Mouse (Mus musculus) limb, embryonic 12.5 days (tissue): ENCODE results near the gene Prrt1. TPM values are rescaled to one million over a fixed set of nuclear protein-coding genes. Genes with fewer than 3 reads are reported as not detected.

Experiments used
- ATAC-seq: fragments of 200-750 bp; cut with Nextera tagmentation; 2 replicates; pipeline ENCODE4 v1.8.0; 2017; ENCODE audit warnings: low read depth, moderate TSS enrichment; ENCODE audit not compliant: insufficient number of reproducible peaks, insufficient read depth, low FRiP score, low TSS enrichment
- H3K27ac ChIP-seq: fragments of 300-500 bp; sonication (generic); 2 replicates; pipeline ENCODE4 v1.5.1; 2016; ENCODE audit warnings: mild to moderate bottlenecking, moderate library complexity
- H3K27me3 ChIP-seq: fragments of 300-500 bp; sonication (generic); 2 replicates; pipeline ENCODE4 v1.6.1; 2016; ENCODE audit warnings: mild to moderate bottlenecking, moderate library complexity
- H3K36me3 ChIP-seq: fragments of 300-500 bp; sonication (generic); 2 replicates; pipeline ENCODE4 v1.6.1; 2016; ENCODE audit warnings: mild to moderate bottlenecking, moderate library complexity
- H3K4me1 ChIP-seq: fragments of 300-500 bp; sonication (generic); replicated peaks from 2 replicates; pipeline ENCODE4 v1.6.1; 2016
- H3K4me2 ChIP-seq: fragments of 300-500 bp; sonication (generic); 2 replicates; pipeline ENCODE4 v1.6.1; 2016; ENCODE audit warnings: mild to moderate bottlenecking, moderate library complexity
- H3K4me3 ChIP-seq: fragments of 300-500 bp; sonication (generic); replicated peaks from 2 replicates; pipeline ENCODE4 v1.5.1; 2016; ENCODE audit warnings: mild to moderate bottlenecking
- H3K9ac ChIP-seq: fragments of 300-500 bp; sonication (generic); replicated peaks from 2 replicates; pipeline ENCODE4 v1.6.1; 2016; ENCODE audit warnings: mild to moderate bottlenecking, moderate library complexity
- H3K9me3 ChIP-seq: fragments of 300-500 bp; sonication (generic); 2 replicates; pipeline ENCODE4 v1.6.1; 2016; ENCODE audit warnings: mild to moderate bottlenecking, moderate library complexity
- WGBS: fragments of 180-500 bp; shearing (Covaris S2); methylation state at CpG from one replicate; pipeline ENCODE4 v1.1.7; 2016; 5-methylcytosine and 5-hydroxymethylcytosine counted together
- polyA plus RNA-seq: library from polyadenylated mRNA; unstranded; fragments of >200 nt; fragmentation: Nextera tagmentation; extraction: Ambion mirVana; gene quantifications from 2 replicates; pipeline ENCODE4 v1.2.1, GENCODE M21; 2016

Prrt1 gene
- polyA plus RNA-seq, 1 experiment from 2014 or later = 0.20 TPM

- H3K36me3 ChIP-seq = peaks cover 8% of the 10 kb centered on the region
- peak within 1 kb of the TSS; percentile 100 for H3K27ac ChIP-seq
- peaks cover 65% of the 10 kb centered on the region for H3K4me1 ChIP-seq
- H3K27me3 ChIP-seq = no peaks in the 10 kb centered on the region
- peak within 1 kb of the TSS; percentile 97 for H3K4me2 ChIP-seq
- WGBS = 11% methylated on average over 7 of the region's 7 CpGs
- no peak for ATAC-seq
- H3K9me3 ChIP-seq = no peaks in the 10 kb centered on the region
- H3K9ac ChIP-seq = peak within 1 kb of the TSS; percentile 18; the same call in 1 of the 2 replicates
- 0 out of 2 replicates have a peak within 1 kb of the TSS, but pooled peaks have one; percentile 73 for H3K4me3 ChIP-seq
These were observed 39.6 kb upstream of the Prrt1 start, which contains the start of gene Gpsm3 for GRCm38 (mm10) chr17:34589681-34590101. TSS of gene Gpsm3 (plus strand) at chr17:34589806.

GRCm38 (mm10) chr17:34590154-34590987 is 39.0 kb upstream of the Prrt1 start:
- 68% methylated on average over 15 of the region's 15 CpGs for WGBS
- peak overlapping the region; percentile 97 for H3K4me2 ChIP-seq
- H3K27me3 ChIP-seq = no peaks in the 10 kb centered on the region
- no peaks in the 10 kb centered on the region for H3K9me3 ChIP-seq
- peaks cover 15% of the 10 kb centered on the region for H3K36me3 ChIP-seq
- ATAC-seq = no peak
- H3K9ac ChIP-seq = peak overlapping the region; percentile 18; the same call in 1 of the 2 replicates
- peak overlapping the region; percentile 100 for H3K27ac ChIP-seq
- H3K4me3 ChIP-seq = no peak overlapping the region
- peaks cover 70% of the 10 kb centered on the region for H3K4me1 ChIP-seq

- ATAC-seq = no peak
These were observed 38.0 kb upstream of the Prrt1 start, which contains the start of gene Pbx2 for GRCm38 (mm10) chr17:34591029-34591993. TSS of gene Pbx2 (plus strand) at chr17:34591266.

GRCm38 (mm10) chr17:34591994-34592375 is 37.3 kb upstream of the Prrt1 start:
- WGBS = 0% methylated on average over 31 of the region's 35 CpGs
- Histone ChIP-seq H3K4me3 (peak overlapping the region; percentile 79), H3K4me2 (peak overlapping the region; percentile 97), H3K36me3 (peaks cover 30% of the 10 kb centered on the region), H3K27ac (peak overlapping the region; percentile 100), H3K9ac (peak overlapping the region; percentile 98), H3K27me3 (no peaks in the 10 kb centered on the region), H3K9me3 (no peaks in the 10 kb centered on the region), H3K4me1 (peaks cover 71% of the 10 kb centered on the region)
- ATAC-seq = peak; percentile 27; the same call in 1 of the 2 replicates

More at GRCm38 (mm10) chr17:34591029-34591993, 38.0 kb upstream of the Prrt1 start, which contains the start of gene Pbx2:
- Histone ChIP-seq H3K4me2 (peak within 1 kb of the TSS; percentile 97), H3K27ac (peak within 1 kb of the TSS; percentile 100), H3K4me1 (peaks cover 72% of the 10 kb centered on the region), H3K27me3 (no peaks in the 10 kb centered on the region), H3K36me3 (peaks cover 24% of the 10 kb centered on the region), H3K9me3 (no peaks in the 10 kb centered on the region), H3K9ac (peak within 1 kb of the TSS; percentile 98), H3K4me3 (peak within 1 kb of the TSS; percentile 79)
- 3% methylated on average over 21 of the region's 21 CpGs for WGBS

GRCm38 (mm10) chr17:34592581-34593549 is 36.5 kb upstream of the Prrt1 start:
- Histone ChIP-seq H3K36me3 (peaks cover 30% of the 10 kb centered on the region), H3K4me3 (peak overlapping the region; percentile 79), H3K9ac (peak overlapping the region; percentile 98), H3K9me3 (no peaks in the 10 kb centered on the region), H3K27me3 (no peaks in the 10 kb centered on the region), H3K4me2 (peak overlapping the region; percentile 97), H3K4me1 (peaks cover 76% of the 10 kb centered on the region), H3K27ac (peak overlapping the region; percentile 100)
- WGBS = under 1% methylated on average over 32 of the region's 32 CpGs
- peak; percentile 7; the same call in 1 of the 2 replicates for ATAC-seq

- no peak for ATAC-seq
- Histone ChIP-seq H3K36me3 (peaks cover 30% of the 10 kb centered on the region), H3K4me1 (peaks cover 70% of the 10 kb centered on the region)
These were observed 35.4 kb upstream of the Prrt1 start for GRCm38 (mm10) chr17:34593752-34594525.

GRCm38 (mm10) chr17:34596098-34596497 is 33.2 kb upstream of the Prrt1 start:
- no peak overlapping the region for H3K27ac ChIP-seq
- no peak overlapping the region; the same call in 1 of the 2 replicates for H3K4me3 ChIP-seq
- H3K4me1 ChIP-seq = peaks cover 48% of the 10 kb centered on the region
- H3K27me3 ChIP-seq = no peaks in the 10 kb centered on the region
- H3K9ac ChIP-seq = no peak overlapping the region
- WGBS = 68% methylated on average over 8 of the region's 8 CpGs
- H3K4me2 ChIP-seq = no peak overlapping the region
- no peak for ATAC-seq
- no peaks in the 10 kb centered on the region for H3K9me3 ChIP-seq
- H3K36me3 ChIP-seq = peaks cover 45% of the 10 kb centered on the region

More at GRCm38 (mm10) chr17:34593752-34594525, 35.4 kb upstream of the Prrt1 start:
- Histone ChIP-seq H3K9me3 (no peaks in the 10 kb centered on the region), H3K27me3 (no peaks in the 10 kb centered on the region), H3K9ac (peak overlapping the region; percentile 98), H3K4me2 (peak overlapping the region; percentile 97), H3K4me3 (peak overlapping the region; percentile 79), H3K27ac (peak overlapping the region; percentile 100)
- 54% methylated on average over 34 of the region's 34 CpGs for WGBS

- Histone ChIP-seq H3K9me3 (no peaks in the 10 kb centered on the region), H3K27me3 (no peaks in the 10 kb centered on the region), H3K4me1 (peaks cover 49% of the 10 kb centered on the region), H3K27ac (peak within 1 kb of the TSS; percentile 35; the same call in 1 of the 2 replicates), H3K9ac (0 out of 2 replicates have a peak within 1 kb of the TSS, but pooled peaks have one; percentile 18), H3K4me3 (no peak within 1 kb of the TSS), H3K4me2 (no peak within 1 kb of the TSS), H3K36me3 (peaks cover 54% of the 10 kb centered on the region)
- WGBS = 19% methylated on average over 6 of the region's 6 CpGs
- no peak for ATAC-seq
These were observed 31.7 kb upstream of the Prrt1 start, which contains the start of gene Ager for GRCm38 (mm10) chr17:34597566-34598095. TSS of gene Ager (plus strand) at chr17:34597862.

- WGBS = 74% methylated on average over 9 of the region's 9 CpGs
- peaks cover 39% of the 10 kb centered on the region for H3K4me1 ChIP-seq
These were observed 29.4 kb upstream of the Prrt1 start for GRCm38 (mm10) chr17:34599891-34600290.

More at GRCm38 (mm10) chr17:34599891-34600290, 29.4 kb upstream of the Prrt1 start:
- Histone ChIP-seq H3K27me3 (no peaks in the 10 kb centered on the region), H3K4me2 (no peak overlapping the region), H3K27ac (no peak overlapping the region), H3K4me3 (no peak overlapping the region), H3K36me3 (peaks cover 44% of the 10 kb centered on the region), H3K9ac (no peak overlapping the region), H3K9me3 (no peaks in the 10 kb centered on the region)
- no peak for ATAC-seq
